Mouse (Mus musculus) megakaryocyte-erythroid progenitor cell, adult 5-6 weeks (primary cell): Measurements from ENCODE around the gene Adap2. TPM values are rescaled to one million over a fixed set of nuclear protein-coding genes. Genes with fewer than 3 reads are reported as not detected.
"Not testable (repeated sequence)": the region's sequence is repeated elsewhere in the genome, so short reads cannot be mapped to it uniquely, and the experiment has no call there.

Experiments
- ATAC-seq: replicated peaks from 2 replicates; pipeline ENCODE4 v1.8.0; 2016; ENCODE audit warnings: mild to moderate bottlenecking, inconsistent platforms; ENCODE audit not compliant: severe bottlenecking, poor library complexity, low FRiP score, low TSS enrichment
- total RNA-seq, 2 experiments: library from RNA; stranded (forward) in 1 of 2; stranded (reverse) in 1 of 2; fragments of 200-1000, 215-1000 nt in 1 of 2; fragments of >200 nt in 1 of 2; fragmentation: Nextera tagmentation in 1 of 2; gene quantifications; 2 replicates each; pipeline ENCODE4 v1.2.3; 2014 to 2017

Gene Adap2
- total RNA-seq, 2 experiments from 2014 or later = not detected

DNA sequence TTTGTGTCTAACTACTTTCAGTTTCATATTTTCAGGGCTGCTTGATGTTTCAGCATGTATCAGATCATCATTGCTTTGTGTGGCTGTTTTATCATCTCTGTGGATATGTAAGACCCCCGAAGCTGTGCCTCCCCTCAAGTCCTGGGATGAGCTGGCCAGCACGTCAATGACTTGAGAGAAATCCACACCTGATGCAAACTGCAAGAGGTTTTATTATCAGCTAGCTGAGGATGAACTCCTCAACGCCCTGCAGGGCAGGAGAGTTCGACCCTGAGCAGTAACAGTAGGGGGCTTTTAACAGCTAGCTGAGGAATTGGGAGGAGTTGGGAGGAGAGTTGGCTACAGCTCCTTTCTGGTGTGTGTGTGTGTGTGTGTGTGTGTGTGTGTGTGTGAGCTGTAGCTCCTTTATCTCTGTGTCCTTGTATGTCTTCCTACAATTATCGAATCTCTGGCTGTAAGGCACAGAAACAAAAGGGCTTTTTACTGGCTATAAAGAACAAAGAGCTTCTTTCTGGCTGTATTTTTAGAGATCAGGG is 31.6 kb downstream of the Adap2 start:
- ATAC-seq = not testable (repeated sequence)

DNA sequence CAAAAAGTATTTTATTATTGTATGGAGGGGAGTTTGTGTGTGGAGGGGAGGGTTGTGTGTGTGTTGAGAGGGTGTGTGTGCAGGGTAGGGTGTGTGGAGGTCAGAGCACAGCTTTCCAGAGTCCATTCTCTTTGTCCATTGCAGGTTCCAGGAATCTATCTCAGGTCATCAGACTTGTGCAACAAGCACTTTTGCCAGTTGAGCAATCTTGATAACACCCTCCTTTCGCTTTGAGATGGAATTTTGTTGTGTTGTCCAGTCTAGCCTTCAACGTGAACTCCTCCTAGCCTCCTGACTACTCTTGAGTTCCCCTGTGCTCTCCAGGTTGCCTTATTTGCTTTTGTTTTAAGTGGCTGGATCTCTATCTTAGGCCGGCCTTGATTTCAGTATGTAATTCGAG is 36.4 kb downstream of the Adap2 start:
- ATAC-seq = no peak

DNA sequence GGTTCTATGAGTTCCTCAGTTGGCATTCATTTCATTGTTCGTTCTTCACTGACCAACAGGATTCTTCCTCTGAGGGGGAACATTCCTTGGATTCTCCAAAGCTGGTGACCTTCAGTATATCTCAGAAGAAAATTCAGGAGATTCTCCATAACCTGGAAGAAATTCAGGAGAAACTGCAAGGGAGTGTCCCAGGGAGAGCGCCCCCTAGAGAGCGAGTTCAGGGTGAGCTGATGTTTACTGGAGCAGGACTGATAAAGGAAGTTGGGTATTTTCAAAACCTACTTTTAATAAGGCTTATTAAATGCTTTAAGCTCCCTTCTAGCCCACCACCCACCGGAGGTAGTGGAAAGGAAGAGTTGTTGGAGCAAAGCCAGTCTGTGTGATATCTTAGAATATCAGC is 39.9 kb downstream of the Adap2 start:
- ATAC-seq = no peak

DNA sequence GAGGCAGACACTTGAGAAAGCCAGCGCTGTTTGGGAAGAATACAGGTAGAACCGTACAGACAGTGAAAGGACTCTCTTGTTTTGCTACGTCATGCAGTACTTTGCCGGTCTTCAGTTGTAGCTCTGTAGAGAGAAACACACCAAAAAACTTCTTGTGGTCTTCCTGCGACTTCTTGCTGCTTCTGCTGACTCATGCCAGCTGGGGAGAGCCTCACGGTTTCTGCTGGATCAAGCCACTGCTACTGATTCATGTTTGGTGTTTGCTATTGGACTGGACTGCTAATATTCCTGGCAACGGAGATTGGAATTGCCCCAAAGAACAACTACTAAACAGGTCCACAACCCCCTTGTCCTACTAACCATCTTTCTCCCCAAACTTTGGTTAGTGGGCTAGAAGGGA is 42.4 kb downstream of the Adap2 start:
- ATAC-seq = no peak

DNA sequence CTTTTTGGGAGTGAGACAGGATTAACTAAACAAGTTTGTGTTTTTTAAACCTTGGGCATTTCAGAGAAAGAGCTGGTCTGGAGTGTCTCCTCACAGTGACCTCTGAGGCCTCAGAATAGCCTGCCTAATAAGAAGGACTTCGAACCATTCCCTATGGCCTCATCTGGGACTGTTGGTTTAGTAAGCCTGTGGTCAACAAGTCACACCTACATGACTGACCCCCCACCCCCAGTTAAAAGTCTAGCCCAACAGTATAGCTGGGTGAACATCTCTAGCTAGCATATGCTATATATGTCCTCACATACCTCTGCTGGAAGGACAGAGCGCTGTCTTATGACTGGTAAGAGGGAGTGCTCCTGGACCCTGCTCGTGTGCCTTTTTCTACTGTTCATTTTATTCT is 45.4 kb downstream of the Adap2 start:
- ATAC-seq = no peak

DNA sequence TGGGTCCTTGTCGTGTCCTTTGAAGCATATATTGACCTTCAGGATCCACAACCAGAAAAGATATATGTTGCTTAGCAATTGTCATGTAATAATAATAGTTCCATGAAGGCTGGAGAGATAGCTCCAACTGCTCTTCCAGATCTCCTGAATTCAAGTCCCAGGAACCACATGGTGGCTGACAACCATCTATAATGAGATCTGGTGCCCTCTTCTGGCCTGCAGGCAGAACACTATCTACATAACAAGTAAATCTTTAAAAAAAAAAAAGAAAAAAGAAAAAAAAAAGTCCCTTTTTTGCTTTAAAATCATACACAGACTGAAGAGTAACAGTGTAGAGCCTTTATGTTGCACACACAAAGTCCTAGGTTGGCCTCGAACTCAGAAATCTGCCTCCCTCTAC is 45.9 kb downstream of the Adap2 start:
- no peak for ATAC-seq

DNA sequence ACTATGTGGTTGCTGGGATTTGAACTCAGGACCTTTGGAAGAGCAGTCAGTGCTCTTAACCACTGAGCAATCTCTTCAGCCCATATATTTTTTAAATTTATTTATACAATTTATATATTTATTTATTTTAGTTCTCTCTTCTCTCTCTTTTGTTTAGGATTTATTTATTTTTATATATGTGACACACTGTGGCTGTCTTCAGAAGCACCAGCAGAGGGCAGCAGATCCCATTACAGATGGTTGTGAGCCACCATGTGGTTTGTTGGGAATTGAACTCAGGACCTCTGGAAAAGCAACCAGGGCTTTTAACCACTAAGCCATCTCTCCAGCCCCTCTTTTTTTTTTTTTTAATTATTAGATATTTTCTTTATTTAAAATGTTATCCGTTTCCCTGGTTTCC is 46.4 kb downstream of the Adap2 start:
- ATAC-seq = no peak

DNA sequence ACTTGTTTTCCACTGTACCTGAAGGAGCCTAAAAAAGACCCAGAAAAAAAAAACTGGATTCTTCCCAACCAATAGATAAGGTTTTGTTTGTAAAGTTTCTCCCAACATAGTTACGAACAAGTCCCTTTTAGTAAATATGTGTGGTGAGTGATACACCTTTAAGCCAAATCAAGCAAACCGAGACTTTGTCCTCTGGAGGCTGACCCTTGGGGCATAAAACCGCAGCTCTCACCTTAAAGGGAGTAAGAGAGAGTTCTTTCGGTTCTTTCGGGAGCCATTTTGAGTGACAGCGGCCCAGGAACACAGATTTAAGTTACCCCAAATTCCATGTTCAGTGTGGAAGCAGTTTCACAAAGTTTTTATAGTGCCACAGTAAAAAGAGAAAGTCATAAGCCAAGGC is 48.4 kb downstream of the Adap2 start:
- ATAC-seq = no peak

DNA sequence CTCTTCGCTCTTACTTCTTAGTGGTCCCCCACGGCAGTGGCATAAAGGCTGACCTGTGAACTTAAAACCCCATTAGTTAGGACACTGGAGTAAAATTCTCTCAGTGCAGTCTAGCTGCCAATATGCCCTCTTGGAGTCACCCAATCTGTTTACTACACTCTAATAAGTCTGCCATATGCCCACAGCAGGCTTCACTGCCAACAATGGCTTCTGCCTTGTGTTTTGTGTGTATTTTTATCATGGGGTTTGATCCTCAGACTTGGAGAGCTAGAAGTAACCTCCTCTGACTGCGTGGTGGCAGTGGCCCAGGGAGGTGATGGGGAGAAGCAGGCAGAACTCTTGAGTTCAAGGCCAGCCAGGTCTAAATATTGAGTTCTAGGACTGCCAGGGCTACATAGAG is 50.1 kb downstream of the Adap2 start:
- no peak for ATAC-seq

DNA sequence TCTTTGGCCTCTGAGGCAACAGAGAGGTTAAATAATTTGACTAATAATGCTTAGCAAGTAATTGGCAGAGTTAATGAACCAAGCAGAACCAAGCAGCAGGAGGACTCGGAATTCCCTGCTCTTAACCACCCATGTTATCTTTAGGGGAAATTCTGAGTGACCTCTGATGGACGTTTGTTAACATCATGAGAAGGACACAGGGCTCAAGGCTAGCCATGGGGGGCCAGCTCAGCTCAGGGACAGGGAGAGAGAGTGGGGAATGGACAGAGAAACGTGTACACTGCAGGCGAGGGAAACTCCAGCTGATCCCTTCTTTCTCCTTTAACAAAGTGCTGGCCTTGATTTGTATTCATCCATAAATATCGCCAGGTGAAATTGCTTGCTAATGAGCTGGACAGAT is 51.0 kb downstream of the Adap2 start:
- ATAC-seq = no peak

DNA sequence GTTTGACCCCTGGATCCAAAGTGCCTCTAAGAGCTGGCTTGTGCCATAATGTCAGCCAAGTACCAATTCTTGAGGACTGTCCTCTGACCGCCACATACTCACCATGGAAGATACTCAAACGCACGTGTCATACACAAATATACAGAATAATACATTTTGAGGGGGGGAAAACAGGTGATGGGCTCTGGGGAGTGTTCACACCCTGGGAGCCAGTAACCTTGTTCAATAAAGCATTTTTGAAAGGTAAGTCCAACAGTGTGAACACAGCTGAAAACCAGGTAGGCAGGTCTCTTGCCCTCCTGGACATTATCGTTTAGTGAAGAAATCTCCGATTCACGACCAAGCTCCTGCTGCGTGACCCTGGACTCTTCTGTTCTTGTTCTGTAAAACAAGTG is 54.6 kb downstream of the Adap2 start:
- ATAC-seq = no peak; the same call in 1 of the 2 replicates

DNA sequence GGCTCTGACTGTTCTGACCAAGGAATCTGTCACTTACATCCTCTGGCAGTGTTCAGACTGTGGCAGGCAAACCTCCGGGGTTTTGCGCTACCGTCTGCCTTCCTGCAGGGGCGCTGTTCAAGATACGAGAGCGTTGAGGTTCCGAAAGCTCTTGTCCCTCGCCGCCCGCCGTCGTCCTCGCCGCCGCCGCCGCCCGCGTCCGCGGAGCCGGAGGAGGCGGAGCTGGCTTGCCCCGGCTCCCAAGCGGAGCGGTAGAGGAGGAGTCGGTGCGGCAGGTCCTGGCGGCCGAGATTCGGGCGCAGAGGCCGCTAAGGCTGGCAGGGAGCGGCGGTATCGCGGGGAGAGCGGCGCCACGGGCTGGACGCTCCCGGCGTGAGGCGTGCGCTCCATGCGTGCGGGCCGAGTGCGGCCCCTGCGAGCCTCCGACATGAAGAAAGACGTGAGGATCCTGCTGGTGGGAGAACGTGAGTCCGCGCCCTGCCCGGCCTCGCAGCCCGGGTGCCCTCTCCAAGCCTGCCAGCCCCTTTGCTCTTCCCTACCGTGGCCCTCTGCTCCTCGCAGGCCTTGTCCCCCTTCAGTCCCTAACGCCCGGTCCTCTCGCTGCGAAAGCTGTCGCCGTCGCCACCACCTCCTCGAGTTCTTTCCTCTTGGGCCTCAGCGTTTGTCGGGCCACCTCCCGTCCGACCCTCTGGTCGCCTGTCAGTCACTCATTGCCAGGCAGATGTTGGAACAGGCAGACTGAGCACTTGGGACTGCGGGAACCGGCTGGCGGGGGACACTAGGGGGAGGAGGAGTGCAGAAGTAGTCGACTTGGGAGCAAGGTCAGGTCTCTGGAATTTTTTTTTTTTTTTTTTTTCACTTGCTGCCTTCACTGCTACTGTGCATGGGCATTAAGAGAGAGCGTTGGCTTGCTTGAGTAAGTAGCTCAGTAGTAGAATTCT is 55.2 kb downstream of the Adap2 start, which contains the start of gene Rhot1:
Gene Rhot1 (plus strand): TSS at position 160 of the 941 bp plus-strand sequence.
- ATAC-seq = peak; percentile 90

DNA sequence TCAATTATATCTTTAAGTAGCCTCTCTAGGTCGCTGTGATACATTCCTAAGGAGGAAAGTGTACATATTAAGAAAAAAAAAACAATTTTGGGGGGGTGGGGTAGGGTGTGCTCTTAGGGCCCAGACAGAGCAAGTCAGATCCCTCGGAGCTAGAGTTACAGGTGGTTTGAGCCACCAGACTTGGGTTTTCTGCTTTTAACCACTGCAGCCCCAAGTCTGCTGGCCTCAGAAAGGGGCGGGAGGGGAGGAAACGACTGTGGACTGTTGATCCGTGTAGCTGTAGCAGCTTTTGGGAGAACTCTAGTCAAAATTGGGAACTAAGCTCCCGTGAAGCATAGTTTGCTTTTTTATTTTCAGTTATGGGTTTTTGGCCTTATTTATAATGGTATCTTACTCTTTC is 56.4 kb downstream of the Adap2 start:
- ATAC-seq = no peak

DNA sequence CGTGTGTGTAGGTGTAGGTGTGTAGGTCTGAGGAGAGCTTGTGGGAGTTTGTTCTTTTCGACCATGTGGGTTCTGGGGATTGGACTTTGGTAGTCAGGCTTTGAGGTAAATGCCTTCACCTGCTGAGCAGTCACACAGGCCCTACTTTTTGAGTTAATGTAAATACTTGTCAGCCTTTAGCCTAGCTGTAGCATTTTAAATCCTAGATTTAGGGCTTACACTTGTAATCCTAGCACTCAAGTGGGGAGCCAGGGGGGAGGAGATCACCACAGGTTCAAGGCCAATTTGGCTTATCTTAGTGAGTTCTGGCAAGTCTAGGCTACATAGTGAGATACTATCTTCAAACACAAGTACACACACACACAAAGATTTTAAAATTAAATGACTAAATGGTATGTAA is 58.4 kb downstream of the Adap2 start:
- no peak for ATAC-seq

DNA sequence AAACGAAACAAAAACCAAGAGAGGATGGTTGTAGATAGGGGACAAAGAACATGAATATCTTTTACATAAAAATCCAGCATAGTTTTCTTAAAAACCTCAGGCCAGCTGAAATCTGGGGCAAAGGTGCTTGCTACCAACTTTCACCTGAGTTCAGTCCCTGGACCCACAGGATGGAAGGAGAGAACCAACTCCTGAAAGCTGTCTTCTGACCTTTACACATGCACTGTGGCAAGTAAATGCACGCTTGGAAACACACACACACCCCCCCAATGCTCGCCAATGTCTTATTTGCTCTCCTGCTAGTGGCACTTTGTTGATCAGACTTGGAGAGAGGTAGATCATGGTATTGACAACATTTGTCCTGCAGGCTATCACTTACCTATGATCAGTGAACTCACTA is 61.4 kb downstream of the Adap2 start:
- no peak for ATAC-seq

DNA sequence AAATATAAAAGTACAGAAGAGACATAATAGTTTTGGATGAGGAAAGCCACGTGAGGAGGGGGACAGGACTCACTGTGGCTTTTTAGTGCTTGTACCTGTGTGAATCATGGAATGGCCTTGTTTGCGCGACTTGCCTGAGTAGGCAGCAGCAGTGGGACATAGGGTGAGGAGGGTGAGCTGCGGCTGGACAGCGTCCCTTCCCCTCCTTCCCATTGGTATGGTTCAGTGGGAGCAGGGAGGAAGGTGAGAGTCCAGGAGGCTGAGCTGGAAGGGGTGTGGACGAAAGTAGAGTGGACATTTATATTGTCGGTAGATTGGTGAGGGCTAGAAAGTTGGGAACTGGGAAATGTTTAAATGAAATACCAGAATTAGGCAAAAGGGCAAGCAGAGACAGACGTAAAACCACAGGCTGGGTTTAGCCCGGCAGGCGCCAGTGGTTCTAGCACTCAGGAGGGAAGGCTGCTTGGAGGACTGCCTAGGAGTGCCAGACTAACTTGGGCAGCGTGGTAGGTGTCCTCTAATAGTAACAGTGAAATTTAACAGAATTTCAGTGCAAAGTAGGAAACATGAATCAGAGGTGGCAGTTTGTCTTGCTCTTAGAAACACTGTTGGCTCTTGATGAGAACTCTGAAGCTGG is 64.9 kb downstream of the Adap2 start:
- no peak for ATAC-seq

Other genes with a start within 250 kb of the Adap2 start
- 47.1 and 59.6 TPM in 2 replicates for gene Utp6, start 191.7 kb upstream of the Adap2 start, total RNA-seq (2014; fragmentation: Nextera tagmentation)
- gene Utp6, start 191.7 kb upstream of the Adap2 start, total RNA-seq (2017) = 129 and 148 TPM in 2 replicates
- gene Suz12, start 161.0 kb upstream of the Adap2 start, total RNA-seq (2014; fragmentation: Nextera tagmentation) = 129 and 135 TPM in 2 replicates
- gene Suz12, start 161.0 kb upstream of the Adap2 start, total RNA-seq (2017) = 104 and 124 TPM in 2 replicates
- gene Crlf3, start 73.1 kb upstream of the Adap2 start, total RNA-seq (2014; fragmentation: Nextera tagmentation) = 28.4 and 42.0 TPM in 2 replicates
- 46.9 and 50.6 TPM in 2 replicates for gene Crlf3, start 73.1 kb upstream of the Adap2 start, total RNA-seq (2017)
- gene Atad5, start 64.7 kb upstream of the Adap2 start, total RNA-seq (2014; fragmentation: Nextera tagmentation) = 42.8 and 42.9 TPM in 2 replicates
- gene Atad5, start 64.7 kb upstream of the Adap2 start, total RNA-seq (2017) = 49.8 and 50.6 TPM in 2 replicates
- gene Tefm, start 11.9 kb upstream of the Adap2 start, total RNA-seq (2014; fragmentation: Nextera tagmentation) = 23.4 and 30.9 TPM in 2 replicates
- 19.0 and 22.6 TPM in 2 replicates for gene Tefm, start 11.9 kb upstream of the Adap2 start, total RNA-seq (2017)
- gene Rnf135, start 29.7 kb downstream of the Adap2 start, total RNA-seq (2014; fragmentation: Nextera tagmentation) = 7.1 and 9.1 TPM in 2 replicates
- 5.0 TPM in 2 replicates for gene Rnf135, start 29.7 kb downstream of the Adap2 start, total RNA-seq (2017)
- gene Rhot1, start 54.9 kb downstream of the Adap2 start, total RNA-seq (2014; fragmentation: Nextera tagmentation) = 44.3 and 65.2 TPM in 2 replicates
- 55.5 and 63.8 TPM in 2 replicates for gene Rhot1, start 54.9 kb downstream of the Adap2 start, total RNA-seq (2017)
- 0.44 and 0.64 TPM in 2 replicates for gene Rhbdl3, start 146.8 kb downstream of the Adap2 start, total RNA-seq (2014; fragmentation: Nextera tagmentation)
- gene Rhbdl3, start 146.8 kb downstream of the Adap2 start, total RNA-seq (2017) = not detected in 2 replicates
- 5.9 and 9.5 TPM in 2 replicates for gene 5730455P16Rik, start 223.9 kb downstream of the Adap2 start, total RNA-seq (2014; fragmentation: Nextera tagmentation)
- gene 5730455P16Rik, start 223.9 kb downstream of the Adap2 start, total RNA-seq (2017) = 8.3 and 13.8 TPM in 2 replicates
- 282 and 353 TPM in 2 replicates for gene Zfp207, start 229.2 kb downstream of the Adap2 start, total RNA-seq (2014; fragmentation: Nextera tagmentation)
- gene Zfp207, start 229.2 kb downstream of the Adap2 start, total RNA-seq (2017) = 264 and 290 TPM in 2 replicates